Mouse (Mus musculus) NIH3T3 (cell line): Measurements from ENCODE around the gene Sept6.
A peak's percentile ranks its signal among the peaks of the same experiment; 100 is the strongest.

Experiments used
- DNase-seq: peaks from one replicate; pipeline ENCODE4 v3.0.0-alpha.2; 2012; ENCODE audit warnings: low read depth

The Sept6 gene

GRCm38 (mm10) chrX:36864609-36865328 is 126.8 kb downstream of the Sept6 start:
- no peak for DNase-seq

- peak; percentile 87 for DNase-seq
Observed at GRCm38 (mm10) chrX:36863766-36864608, 127.6 kb downstream of the Sept6 start.
